Mouse (Mus musculus): ENCODE results near the gene Serpina3b. TPM values are rescaled to one million over a fixed set of nuclear protein-coding genes. Genes with fewer than 3 reads are reported as not detected.

The Serpina3b gene
- not detected for polyA plus RNA-seq (2017; shearing (Covaris generic))

DNA sequence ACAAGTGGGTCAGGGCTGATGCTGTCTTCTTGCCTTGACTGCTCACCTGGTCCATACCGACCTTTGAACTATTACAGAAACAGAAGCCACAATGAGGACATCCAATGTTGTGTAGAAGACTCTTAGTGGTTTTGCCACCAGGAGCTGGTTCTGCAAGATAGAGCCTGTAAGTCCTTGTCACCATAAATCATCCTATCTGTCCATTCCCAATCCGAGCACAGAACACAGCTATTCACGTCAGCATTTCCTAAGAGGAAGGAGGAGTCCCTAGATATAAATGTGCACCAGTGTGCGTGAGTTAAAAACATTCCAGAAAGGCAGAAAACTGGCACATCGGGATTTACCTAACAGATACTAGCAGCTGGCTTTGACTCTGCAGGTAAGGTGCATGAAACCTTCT lies at the start of gene Serpina3b:
TSS of gene Serpina3b (plus strand) at position 301 of the 400 bp plus-strand sequence.

DNA sequence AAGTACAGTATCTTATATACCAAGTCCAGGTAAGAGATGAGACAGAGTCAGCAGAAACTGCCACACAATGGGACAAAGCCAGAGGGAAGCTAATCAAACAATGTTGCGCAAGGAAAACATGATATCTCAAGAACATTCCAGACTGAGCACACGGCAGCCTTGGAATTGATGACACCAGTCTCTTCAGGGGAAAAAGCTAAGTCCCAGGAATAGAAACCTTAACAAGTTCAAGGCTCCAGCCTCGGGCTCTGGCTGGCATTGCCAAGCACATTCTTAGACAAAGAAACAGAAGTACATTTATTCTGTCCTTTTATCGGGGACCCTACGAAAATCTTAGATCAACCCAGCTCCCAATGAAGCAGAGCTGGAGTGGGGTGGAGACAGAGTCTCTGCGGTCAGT lies 27.0 kb upstream of the Serpina3b start, which contains the start of gene Serpina5:
TSS of gene Serpina5 (plus strand) at position 346 of the 400 bp plus-strand sequence.

DNA sequence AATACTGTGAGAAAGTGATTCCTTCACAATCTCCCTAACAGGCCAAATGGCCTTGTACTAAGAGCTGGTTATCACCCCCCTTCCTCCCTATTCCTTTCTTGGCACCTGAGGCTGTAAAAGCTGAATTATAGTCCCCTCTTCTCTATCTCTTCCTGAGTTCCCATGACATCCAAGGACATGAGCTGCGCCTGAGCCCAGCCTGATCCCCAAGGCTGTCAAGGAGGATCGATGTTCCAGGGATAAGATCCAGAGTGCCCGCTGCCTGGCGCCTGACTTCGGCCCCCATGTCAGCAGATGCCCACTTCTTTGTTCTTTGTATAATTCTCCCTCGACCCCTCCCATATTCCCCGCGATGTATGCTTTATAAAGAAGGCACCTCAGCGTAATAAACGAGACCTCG lies 15.5 kb upstream of the Serpina3b start, which contains the start of gene Serpina3a:
TSS of gene Serpina3a (plus strand) at position 392 of the 400 bp plus-strand sequence.

DNA sequence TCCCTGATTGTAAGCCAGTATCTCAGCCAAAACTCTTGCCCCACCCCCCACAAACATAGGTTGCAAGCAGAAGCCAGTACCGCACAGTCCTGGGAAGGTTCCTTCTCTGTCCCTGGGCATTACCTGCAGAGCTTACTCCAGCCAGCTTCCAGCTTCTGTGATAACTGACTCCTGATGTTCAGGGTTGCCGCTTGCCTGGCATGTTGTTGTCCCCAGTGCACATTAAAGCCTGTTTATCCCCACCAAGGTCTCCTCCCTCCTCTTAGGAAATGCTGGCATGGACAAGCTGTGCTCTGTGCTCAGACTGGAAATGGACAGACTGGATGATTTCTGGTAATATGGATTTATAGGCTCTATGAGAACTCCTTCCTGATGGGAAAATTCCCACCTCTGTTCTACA lies 25.9 kb downstream of the Serpina3b start, which contains the start of gene Serpina3c:
TSS of gene Serpina3c (minus strand) at position 215 of the 400 bp plus-strand sequence.

Other genes starting within 250 kb of the Serpina3b start
- not detected for gene Serpina1c, start 223.1 kb upstream of the Serpina3b start, polyA plus RNA-seq (2017; shearing (Covaris generic))
- gene Serpina1e, start 169.0 kb upstream of the Serpina3b start, polyA plus RNA-seq (2017; shearing (Covaris generic)), result not detected
- gene Serpina11, start 138.0 kb upstream of the Serpina3b start, polyA plus RNA-seq (2017; shearing (Covaris generic)), result not detected
- 1.7 TPM for gene Serpina9, start 114.2 kb upstream of the Serpina3b start, polyA plus RNA-seq (2017; shearing (Covaris generic))
- not detected for gene Serpina12, start 83.6 kb upstream of the Serpina3b start, polyA plus RNA-seq (2017; shearing (Covaris generic))
- gene Serpina5, start 26.9 kb upstream of the Serpina3b start, polyA plus RNA-seq (2017; shearing (Covaris generic)), result not detected
- gene Serpina3a, start 15.3 kb upstream of the Serpina3b start, polyA plus RNA-seq (2017; shearing (Covaris generic)), result not detected
- gene Serpina3c, start 25.9 kb downstream of the Serpina3b start, polyA plus RNA-seq (2017; shearing (Covaris generic)), result not detected
- 4.9 TPM for gene Serpina3f, start 86.5 kb downstream of the Serpina3b start, polyA plus RNA-seq (2017; shearing (Covaris generic))
- gene Serpina3g, start 108.2 kb downstream of the Serpina3b start, polyA plus RNA-seq (2017; shearing (Covaris generic)), result 38.6 TPM
- gene Serpina3i, start 135.1 kb downstream of the Serpina3b start, polyA plus RNA-seq (2017; shearing (Covaris generic)), result not detected
- gene Serpina3j, start 186.6 kb downstream of the Serpina3b start, polyA plus RNA-seq (2017; shearing (Covaris generic)), result not detected
- gene Serpina3k, start 210.5 kb downstream of the Serpina3b start, polyA plus RNA-seq (2017; shearing (Covaris generic)), result not detected
- not detected for gene Serpina3m, start 210.5 kb downstream of the Serpina3b start, polyA plus RNA-seq (2017; shearing (Covaris generic))